Comparison of ENCODE assay signal across 8 mouse cellular contexts in the genomic region with DNA sequence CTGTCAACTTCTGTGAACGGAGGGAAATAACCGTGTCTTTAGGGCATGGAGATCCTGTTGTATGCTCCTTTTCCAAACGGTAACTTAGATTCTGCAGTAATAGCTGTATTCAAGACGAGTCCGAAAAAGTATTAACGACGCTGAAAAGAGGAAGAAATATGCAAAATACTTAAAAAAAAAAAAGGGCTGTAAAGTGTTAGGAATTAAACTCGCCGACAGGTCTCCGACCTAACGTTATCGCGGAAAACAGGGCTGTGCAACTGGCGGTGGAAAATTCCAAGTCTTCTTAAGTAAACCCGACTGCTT. TPM values are rescaled to one million over a fixed set of nuclear protein-coding genes. Genes with fewer than 3 reads are reported as not detected.
DNase-seq lines count a peak whose midpoint lies in the region; ATAC-seq and TF ChIP-seq lines count a peak whose summit lies in the region.

No protein-coding gene starts in this region.

- 3% methylated on average over 15 of the region's 15 CpGs for WGBS in thymus, adult 2 months
- WGBS in liver, embryonic 12.5 days (ENCODE audit: insufficient replicate concordance) = 2% methylated on average over 15 of the region's 15 CpGs

- no peaks in the 10 kb centered on the region for H3K27me3 ChIP-seq in thymus, adult 2 months (ENCODE audit: control insufficient read depth, insufficient read depth, low read length)
- no peaks in the 10 kb centered on the region for H3K27me3 ChIP-seq in liver, embryonic 12.5 days (replicated peaks)

- intact Hi-C loops in gastrocnemius, adult 2 months (cut with DNase I) = loop anchor here (2.0 kb wide), 1 partner anchor 42 kb away; a partner anchor contains a TSS
- intact Hi-C loops in gastrocnemius, postnatal 36 days (cut with DNase I) = no loop called here

- no peak for ATAC-seq in liver, embryonic 12.5 days
- ATAC-seq in megakaryocyte progenitor cell, adult 5-6 weeks (replicated peaks; ENCODE audit: poor library complexity) = no peak; the same call in 1 of the 2 replicates

- no peaks in the 10 kb centered on the region for H3K9me3 ChIP-seq in liver, embryonic 12.5 days (replicated peaks)

- H3K27ac ChIP-seq in gastrocnemius, adult 2 months = peak overlapping the region; percentile 99
- peak overlapping the region; percentile 59 for H3K27ac ChIP-seq in thymus, adult 2 months (ENCODE audit: control insufficient read depth, insufficient read depth, low read length)
- H3K27ac ChIP-seq in liver, embryonic 12.5 days = peak overlapping the region; percentile 97

- peak overlapping the region; percentile 85 for H3K4me2 ChIP-seq in liver, embryonic 12.5 days

- H3K36me3 ChIP-seq in thymus, adult 2 months (ENCODE audit: control insufficient read depth, insufficient read depth, low read length) = no peaks in the 10 kb centered on the region
- H3K36me3 ChIP-seq in liver, embryonic 12.5 days = peaks cover 23% of the 10 kb centered on the region

- H3K4me3 ChIP-seq in gastrocnemius, adult 2 months = peak overlapping the region; percentile 92
- peak overlapping the region; percentile 75 for H3K4me3 ChIP-seq in thymus, adult 2 months (ENCODE audit: control insufficient read depth, insufficient read depth, low read length)
- H3K4me3 ChIP-seq in liver, embryonic 12.5 days = peak overlapping the region; percentile 96

- TF ChIP-seq CTCF in gastrocnemius, adult 2 months (IDR thresholded peaks at IDR 0.05) = no peak
- TF ChIP-seq CTCF in thymus, adult 2 months (IDR thresholded peaks at IDR 0.05; ENCODE audit: borderline replicate concordance, control insufficient read depth, extremely low read depth, insufficient read depth, low read length, poor library complexity) = no peak

- peak overlapping the region; percentile 87 for H3K9ac ChIP-seq in liver, embryonic 12.5 days

- H3K4me1 ChIP-seq in thymus, adult 2 months (replicated peaks; ENCODE audit: control insufficient read depth, insufficient read depth, low read length) = peaks cover 5% of the 10 kb centered on the region
- peaks cover 30% of the 10 kb centered on the region for H3K4me1 ChIP-seq in liver, embryonic 12.5 days

- DNase-seq in gastrocnemius, adult 2 months = no peak
- no peak for DNase-seq in gastrocnemius, postnatal 36 days
- DNase-seq in thymus, adult 2 months = no peak
- no peak for DNase-seq in thymus, postnatal 36 days
- no peak for DNase-seq in frontal cortex, postnatal 25 days (ENCODE audit: low spot score in 2 of 2)
- DNase-seq in B cell, adult 2 months = no peak

- TF ChIP-seq POLR2A in thymus, adult 2 months (IDR thresholded peaks at IDR 0.05; ENCODE audit: control insufficient read depth, extremely low read depth, insufficient read depth, low read length, poor library complexity) = no peak

RNA-seq across cellular contexts. Expression of a gene that starts 0.7 kb away (rescaled TPM):
- 1 to 10 TPM; 5.6 to 6.5 TPM for total RNA-seq in gastrocnemius, adult 2 months (2021)
- total RNA-seq in gastrocnemius, postnatal 36 days (2021) = 1 to 10 TPM; 4.5 to 7.1 TPM
- polyA plus RNA-seq in thymus, adult 2 months (2012; rRNA removed) = 12.8 and 15.2 TPM in 2 replicates
- 25.9 and 26.1 TPM in 2 replicates for polyA plus RNA-seq in liver, embryonic 12.5 days (2016; fragmentation: Nextera tagmentation; extraction: Ambion mirVana)
- total RNA-seq in megakaryocyte progenitor cell, adult 5-6 weeks (2015) = 27.7 and 31.8 TPM in 2 replicates
- 12.4 and 13.4 TPM in 2 replicates for total RNA-seq in megakaryocyte progenitor cell, adult 5-6 weeks (2017)

RNA-seq across cellular contexts. Expression of a gene that starts 42.6 kb away (rescaled TPM):
- 10 to 100 TPM; 39.6 to 46.6 TPM for total RNA-seq in gastrocnemius, adult 2 months (2021)
- total RNA-seq in gastrocnemius, postnatal 36 days (2021) = 10 to 100 TPM; 32.2 to 38.4 TPM
- polyA plus RNA-seq in thymus, adult 2 months (2012; rRNA removed) = 42.5 and 49.4 TPM in 2 replicates
- 18.2 and 23.4 TPM in 2 replicates for polyA plus RNA-seq in liver, embryonic 12.5 days (2016; fragmentation: Nextera tagmentation; extraction: Ambion mirVana)
- 14.6 and 22.1 TPM in 2 replicates for total RNA-seq in megakaryocyte progenitor cell, adult 5-6 weeks (2015)
- 14.3 and 19.8 TPM in 2 replicates for total RNA-seq in megakaryocyte progenitor cell, adult 5-6 weeks (2017)
